Mouse (Mus musculus): Measurements from ENCODE around the gene Cacna1g.
A peak's percentile ranks its signal among the peaks of the same experiment; 100 is the strongest.

Cacna1g gene

GRCm38 (mm10) chr11:94447017-94447416 is 27.0 kb downstream of the Cacna1g start:
- no peak for DNase-seq (ENCODE audit: low spot score)

- no peak for DNase-seq (ENCODE audit: low spot score)
Measured at GRCm38 (mm10) chr11:94445300-94445699, 28.7 kb downstream of the Cacna1g start.

- no peak for DNase-seq (ENCODE audit: low spot score)
Measured at GRCm38 (mm10) chr11:94444829-94445228, 29.2 kb downstream of the Cacna1g start.

- no peak for DNase-seq (ENCODE audit: low spot score)
Measured at GRCm38 (mm10) chr11:94441752-94442151, 32.2 kb downstream of the Cacna1g start.

DNA sequence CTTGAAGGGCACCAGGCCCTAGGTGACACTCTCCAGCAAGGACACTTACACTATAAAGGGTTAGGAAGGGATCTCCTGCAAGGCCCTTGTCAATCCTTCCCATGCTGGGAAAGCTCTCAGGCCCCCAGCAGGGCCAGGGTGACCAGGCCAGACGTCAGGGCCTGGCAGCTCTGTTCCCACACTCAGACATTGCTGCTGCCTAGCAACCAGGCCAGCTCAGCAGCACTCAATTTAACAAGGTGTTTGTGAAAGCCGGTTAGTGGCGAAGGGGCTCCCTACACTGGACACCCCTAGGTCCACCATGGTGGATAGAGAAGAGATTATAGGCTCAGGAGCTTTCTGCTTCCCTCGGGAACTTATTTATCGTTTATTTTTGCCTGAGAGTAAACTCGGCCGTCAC is 32.9 kb downstream of the Cacna1g start:
- DNase-seq (ENCODE audit: low spot score), result no peak

DNA sequence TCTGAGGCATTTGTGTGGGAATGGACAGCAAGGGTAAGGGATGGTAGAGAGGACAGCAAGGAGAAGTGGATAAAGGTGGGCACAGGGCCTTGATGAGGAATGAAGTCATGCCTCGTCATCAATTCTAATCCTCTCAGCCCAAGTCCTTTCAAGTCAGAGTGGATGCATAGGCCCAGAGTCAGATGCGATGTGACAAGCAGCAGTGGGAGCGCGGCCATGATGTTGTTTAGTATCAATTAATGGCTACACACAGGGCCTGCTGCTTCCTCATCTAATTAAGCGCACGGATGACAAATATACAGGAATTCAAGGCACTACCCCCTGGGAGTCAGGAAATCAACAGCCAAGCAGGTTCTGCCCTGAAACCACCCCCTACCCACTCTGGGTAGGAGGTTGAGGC is 33.6 kb downstream of the Cacna1g start:
- no peak for DNase-seq (ENCODE audit: low spot score)

- no peak for DNase-seq (ENCODE audit: low spot score)
Measured at GRCm38 (mm10) chr11:94429011-94429651, 44.9 kb downstream of the Cacna1g start.

- DNase-seq (ENCODE audit: low spot score), result no peak
Measured at GRCm38 (mm10) chr11:94428091-94428835, 45.7 kb downstream of the Cacna1g start.

DNA sequence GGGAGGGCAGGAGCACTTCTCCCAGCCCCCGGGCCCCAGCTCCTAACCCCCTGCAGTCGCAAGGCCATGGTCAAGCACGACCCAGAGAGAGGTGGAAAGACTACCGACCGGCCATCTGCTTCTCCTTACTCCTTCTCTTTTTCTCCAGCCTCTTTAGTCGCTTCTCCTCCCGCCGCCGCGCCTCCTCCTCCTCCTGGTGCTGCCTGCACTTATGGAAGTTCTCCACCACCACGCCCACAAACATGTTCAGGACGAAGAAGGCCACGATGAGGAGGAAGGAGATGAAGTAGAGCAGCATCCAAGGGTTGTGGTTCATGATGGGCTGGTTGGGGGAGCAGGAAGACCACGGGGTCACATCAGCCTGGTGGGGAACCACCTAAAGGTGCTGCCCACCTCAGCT is 48.3 kb downstream of the Cacna1g start:
- DNase-seq (ENCODE audit: low spot score), result no peak

- no peak for DNase-seq (ENCODE audit: low spot score)
Measured at GRCm38 (mm10) chr11:94425215-94425614, 48.8 kb downstream of the Cacna1g start.

GRCm38 (mm10) chr11:94424380-94424779 is 49.6 kb downstream of the Cacna1g start:
- no peak for DNase-seq (ENCODE audit: low spot score)

DNA sequence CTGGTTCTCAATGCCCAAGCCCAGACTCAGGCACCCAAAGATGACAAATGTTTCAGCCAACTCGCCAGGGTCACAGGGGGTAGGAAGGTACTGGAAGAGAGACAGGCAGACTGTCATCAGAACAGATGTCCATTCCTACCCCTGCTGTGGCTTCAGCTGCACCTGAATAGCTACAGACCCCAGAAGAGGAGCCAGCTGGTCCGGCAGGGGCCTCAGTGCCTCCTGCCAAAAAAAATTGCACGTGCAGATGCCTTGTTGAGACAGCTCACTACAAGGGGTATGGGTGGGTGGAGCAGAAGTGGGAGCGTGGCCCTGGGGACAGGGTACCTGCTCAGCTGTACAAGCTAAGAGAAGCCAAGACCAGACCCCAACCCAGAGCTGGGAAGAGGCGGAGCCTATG is 50.1 kb downstream of the Cacna1g start:
- DNase-seq (ENCODE audit: low spot score), result no peak

DNA sequence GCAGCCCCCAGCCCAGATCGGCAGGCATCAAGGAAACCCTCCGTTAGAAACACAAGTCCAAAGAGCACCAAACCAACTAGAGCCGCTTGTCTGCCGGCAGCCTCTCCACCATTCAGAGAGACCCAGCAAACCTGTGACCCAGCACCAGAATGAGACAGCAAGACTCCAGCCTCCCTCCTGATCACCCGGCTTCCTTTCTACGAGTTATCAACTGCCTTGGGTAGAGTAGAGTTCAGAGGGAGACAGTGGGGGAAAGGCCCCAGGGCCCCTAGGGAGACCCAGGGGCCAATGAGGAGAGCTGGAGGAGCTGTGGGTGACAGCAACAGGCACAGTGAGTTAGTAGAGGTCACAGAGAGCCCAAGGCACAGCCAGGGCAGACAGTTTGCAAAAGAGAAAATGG is 53.0 kb downstream of the Cacna1g start:
- no peak for DNase-seq (ENCODE audit: low spot score)

- DNase-seq (ENCODE audit: low spot score), result peak; percentile 52
Measured at GRCm38 (mm10) chr11:94420325-94420724, 53.7 kb downstream of the Cacna1g start.

DNA sequence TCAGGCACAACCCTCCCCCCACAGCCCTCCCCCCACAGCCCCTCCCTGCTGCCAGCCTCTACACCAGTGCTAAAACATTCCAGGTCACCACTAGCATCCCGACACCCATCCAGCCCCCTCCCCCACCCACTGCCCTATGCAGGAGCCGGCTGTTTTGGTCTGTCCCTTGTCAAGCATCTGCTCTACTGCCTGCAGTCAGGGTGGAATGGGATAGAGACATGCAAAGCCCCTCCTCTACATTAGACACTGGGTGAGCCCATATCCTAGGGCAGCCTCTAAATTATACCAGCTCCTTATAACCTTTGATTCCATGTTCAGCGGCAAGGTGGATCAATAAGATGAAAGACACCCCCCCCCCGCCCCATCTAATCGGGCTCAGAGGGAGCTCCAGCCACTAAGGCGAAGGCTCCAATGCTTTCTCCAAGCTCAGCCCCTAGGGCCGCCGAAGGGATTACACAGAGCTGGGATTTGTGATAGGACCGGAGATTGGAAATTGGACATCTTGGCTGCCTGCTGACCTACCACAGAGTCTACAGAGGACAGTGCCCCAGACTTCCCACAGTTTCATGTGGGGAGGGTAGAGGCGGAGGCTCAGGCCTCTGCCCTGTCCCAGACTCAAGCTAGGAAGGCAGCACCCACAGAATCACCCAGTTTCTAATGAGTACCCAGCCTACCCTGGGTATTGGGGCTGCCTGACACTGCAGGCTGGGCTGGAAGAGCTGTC is 54.8 kb downstream of the Cacna1g start:
- DNase-seq (ENCODE audit: low spot score), result no peak

DNA sequence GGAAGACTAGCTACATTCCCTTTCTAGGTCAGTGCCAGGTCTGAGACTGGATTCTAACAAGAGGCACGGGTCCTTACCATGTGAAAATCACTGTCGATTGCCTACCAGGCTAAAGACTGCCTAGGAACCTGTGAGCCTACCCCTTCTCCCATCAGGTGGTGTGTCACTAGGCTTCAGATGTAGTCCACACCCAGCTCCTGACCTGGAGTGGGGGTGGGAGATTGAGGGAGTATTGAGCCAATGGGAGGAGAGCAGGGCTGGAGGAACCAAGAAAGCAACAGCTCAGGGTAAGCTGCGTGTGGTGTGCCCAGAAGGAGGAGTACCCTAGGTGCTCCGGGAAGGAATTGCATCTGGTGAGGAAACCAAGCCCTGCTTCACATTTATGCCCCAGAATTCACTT is 60.0 kb downstream of the Cacna1g start:
- DNase-seq (ENCODE audit: low spot score), result no peak

GRCm38 (mm10) chr11:94413516-94413915 is 60.5 kb downstream of the Cacna1g start:
- peak; percentile 48 for DNase-seq (ENCODE audit: low spot score)

GRCm38 (mm10) chr11:94412998-94413469 is 61.0 kb downstream of the Cacna1g start:
- DNase-seq (ENCODE audit: low spot score), result no peak

DNA sequence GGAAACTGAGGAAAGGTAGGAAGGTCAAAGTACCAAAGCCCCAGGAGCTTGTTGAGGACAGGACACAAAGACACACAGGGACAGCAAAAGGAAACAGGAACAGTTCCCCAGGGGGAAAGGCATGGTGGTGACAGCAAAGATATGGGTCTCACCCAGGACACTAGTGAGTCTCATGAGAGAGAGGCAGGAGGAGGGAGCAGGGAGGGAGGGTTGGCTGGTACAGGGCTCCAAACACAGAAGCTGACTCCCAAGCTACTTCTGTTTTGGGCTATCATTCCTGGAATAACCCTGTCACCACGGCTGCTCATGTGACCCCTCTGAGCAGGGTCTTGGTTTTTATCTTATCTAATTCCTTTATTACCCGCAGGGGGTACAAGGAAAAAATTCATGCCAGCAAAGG is 61.4 kb downstream of the Cacna1g start:
- no peak for DNase-seq (ENCODE audit: low spot score)

- DNase-seq (ENCODE audit: low spot score), result peak; percentile 35
Measured at GRCm38 (mm10) chr11:94407803-94408321, 66.1 kb downstream of the Cacna1g start.

DNA sequence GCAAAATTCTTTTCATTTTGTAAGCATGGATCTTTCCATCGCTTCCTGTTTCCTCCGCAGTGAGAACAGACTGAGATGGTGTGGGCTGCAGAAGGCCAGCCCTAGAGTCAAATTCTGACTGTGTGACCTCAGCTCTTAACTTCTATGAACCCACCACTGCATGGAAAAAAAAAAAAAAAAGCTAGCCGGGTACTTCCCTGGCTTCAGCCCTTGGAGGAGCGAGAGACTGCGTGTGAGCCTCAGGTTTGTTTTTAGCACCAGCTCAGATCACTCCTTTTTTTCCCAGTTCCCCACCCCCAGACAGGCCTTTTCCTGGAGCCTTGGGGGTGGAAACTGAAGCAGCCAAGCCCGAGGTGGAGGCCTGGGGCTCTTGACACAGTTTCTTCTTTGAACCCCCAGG is 68.7 kb downstream of the Cacna1g start:
- DNase-seq (ENCODE audit: low spot score), result no peak

DNA sequence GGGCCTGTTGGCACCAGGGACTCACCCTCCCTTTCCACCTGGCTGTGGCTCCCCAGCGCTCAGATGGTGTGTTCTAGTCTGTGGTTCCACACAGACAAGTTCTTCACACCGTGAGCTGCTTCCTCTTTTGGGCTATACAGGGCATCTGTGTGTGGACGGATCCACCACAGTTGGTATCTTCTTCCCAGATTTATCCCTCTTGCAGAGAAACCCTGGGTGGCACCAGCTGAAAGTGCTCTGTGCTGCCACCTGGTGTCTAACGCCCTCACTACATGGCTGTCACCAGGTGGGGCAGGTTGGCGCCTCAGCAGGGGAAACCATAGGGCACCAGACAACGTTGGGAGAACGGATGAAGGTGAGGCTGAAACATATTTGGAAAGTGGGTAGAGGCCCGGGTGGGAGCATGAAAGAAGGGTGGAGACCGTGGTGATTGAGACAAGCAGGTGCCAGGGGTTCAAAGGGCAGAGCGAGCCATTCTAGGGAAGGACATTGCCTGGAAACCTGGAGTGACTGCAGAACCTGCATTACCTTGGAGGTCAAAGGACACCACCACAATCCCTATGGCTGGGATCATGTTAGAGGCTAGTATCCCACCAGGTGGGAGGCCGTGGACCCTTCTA is 69.2 kb downstream of the Cacna1g start:
- DNase-seq (ENCODE audit: low spot score), result peak; percentile 85
